Mouse (Mus musculus) CH12.LX (cell line): ENCODE data around the gene Tmub1.

Experiments used
- CTCF ChIP-seq, 2 experiments: IDR thresholded peaks in 1 of 2; conservative IDR thresholded peaks in 1 of 2; 2 replicates each; pipeline ENCODE4 v1.5.1; 2011 to 2012; ENCODE audit warnings: low read depth in 2 of 2, low read length in 2 of 2, improper control_type of control experiment in 1 of 2, inconsistent platforms in 1 of 2, mild to moderate bottlenecking in 1 of 2, moderate library complexity in 1 of 2
- MAFK ChIP-seq: IDR thresholded peaks from 2 replicates; pipeline ENCODE4 v1.6.1; 2011; ENCODE audit warnings: low read length, improper control_type of control experiment; ENCODE audit not compliant: insufficient replicate concordance
- MAX ChIP-seq: IDR thresholded peaks from 2 replicates; pipeline ENCODE4 v1.6.1; 2011; ENCODE audit warnings: low read length, improper control_type of control experiment
- POLR2A ChIP-seq: IDR thresholded peaks from 2 replicates; pipeline ENCODE4 v1.6.1; 2011; ENCODE audit warnings: low read depth, mild to moderate bottlenecking, improper control_type of control experiment, low read length
- RCOR1 ChIP-seq: conservative IDR thresholded peaks from 2 replicates; pipeline ENCODE4 v1.6.1; 2012; ENCODE audit warnings: low read depth, mild to moderate bottlenecking, inconsistent platforms, low read length, improper control_type of control experiment
- ZC3H11A ChIP-seq: IDR thresholded peaks from 2 replicates; pipeline ENCODE4 v1.6.1; 2012; ENCODE audit warnings: low read depth, mild to moderate bottlenecking, inconsistent platforms, low read length, improper control_type of control experiment
- ZNF384 ChIP-seq: IDR thresholded peaks from 2 replicates; pipeline ENCODE4 v1.6.1; 2012; ENCODE audit warnings: low read depth, low read length, improper control_type of control experiment, inconsistent platforms

- TF ChIP-seq MAX, result no peak
- no peak for TF ChIP-seq MAFK
- TF ChIP-seq POLR2A, result no peak
- no peak for TF ChIP-seq RCOR1
- no peak for TF ChIP-seq ZC3H11A
- TF ChIP-seq ZNF384, result no peak
- no peak for TF ChIP-seq CTCF (conservative IDR thresholded peaks at IDR 0.05 in 1 of 2, IDR thresholded peaks at IDR 0.05 in 1 of 2; ENCODE audit: low read depth in 2 of 2, low read length in 2 of 2)
These were observed 48.0 kb downstream of the Tmub1 start for GRCm38 (mm10) chr5:24399686-24400085.
